Mouse (Mus musculus) ES-E14 (cell line): Measurements from ENCODE around the gene Car11. TPM values are rescaled to one million over a fixed set of nuclear protein-coding genes. Genes with fewer than 3 reads are reported as not detected.

Source experiments
- DNase-seq: peaks from one replicate; pipeline ENCODE4 v3.0.0-alpha.2; 2013; ENCODE audit warnings: low read depth, low spot score
- H3K27ac ChIP-seq: 2 replicates; pipeline ENCODE4 v1.5.1; 2012; ENCODE audit warnings: low read depth, mild to moderate bottlenecking, low read length, moderate library complexity, mixed read lengths; ENCODE audit not compliant: poor library complexity, insufficient read depth, severe bottlenecking
- H3K36me3 ChIP-seq: 2 replicates; pipeline ENCODE4 v1.6.1; 2012; ENCODE audit warnings: mild to moderate bottlenecking, low read length, moderate library complexity, mixed read lengths; ENCODE audit not compliant: control insufficient read depth, poor library complexity, insufficient read depth, severe bottlenecking
- H3K4me1 ChIP-seq, 2 experiments: fragments of 150-350 bp in 1 of 2; sonication (generic) in 1 of 2; 2 replicates each; pipeline ENCODE4 v1.6.1; 2012; ENCODE audit warnings: low read length in 2 of 2, mild to moderate bottlenecking in 1 of 2, mixed read lengths in 1 of 2; ENCODE audit not compliant: control insufficient read depth in 2 of 2, insufficient read depth in 2 of 2, poor library complexity in 1 of 2
- H3K4me3 ChIP-seq, 2 experiments: fragments of 150-350 bp in 1 of 2; sonication (generic) in 1 of 2; 2 replicates each; pipeline ENCODE4 v1.5.1; 2012; ENCODE audit warnings: low read length in 2 of 2, low read depth in 1 of 2, mild to moderate bottlenecking in 1 of 2, mixed read lengths in 1 of 2; ENCODE audit not compliant: insufficient read depth in 1 of 2, poor library complexity in 1 of 2, severe bottlenecking in 1 of 2
- H3K9ac ChIP-seq: 2 replicates; pipeline ENCODE4 v1.6.1; 2012; ENCODE audit warnings: low read depth, mild to moderate bottlenecking, low read length, mixed read lengths; ENCODE audit not compliant: poor library complexity, insufficient read depth, severe bottlenecking
- H3K9me3 ChIP-seq: fragments of 150-350 bp; sonication (generic); 2 replicates; pipeline ENCODE4 v1.6.1; 2012; ENCODE audit warnings: low read depth, mild to moderate bottlenecking, low read length; ENCODE audit not compliant: control insufficient read depth, insufficient read depth
- CHD2 ChIP-seq: IDR thresholded peaks from 2 replicates; pipeline ENCODE4 v1.6.1; 2014; ENCODE audit warnings: mild to moderate bottlenecking, low read depth, low read length, inconsistent platforms
- HCFC1 ChIP-seq: IDR thresholded peaks from 2 replicates; pipeline ENCODE4 v1.6.1; 2012; ENCODE audit warnings: low read length, inconsistent platforms, borderline replicate concordance; ENCODE audit not compliant: insufficient read depth
- MAFK ChIP-seq: IDR thresholded peaks from 2 replicates; pipeline ENCODE4 v1.6.1; 2014; ENCODE audit warnings: mild to moderate bottlenecking, low read depth, low read length, inconsistent platforms; ENCODE audit not compliant: insufficient read depth
- ZC3H11A ChIP-seq: IDR thresholded peaks from 2 replicates; pipeline ENCODE4 v1.6.1; 2012; ENCODE audit warnings: low read depth, mild to moderate bottlenecking, inconsistent platforms, low read length, borderline replicate concordance
- ZNF384 ChIP-seq: IDR thresholded peaks from 2 replicates; pipeline ENCODE4 v1.6.1; 2012; ENCODE audit warnings: low read depth, low read length, inconsistent platforms
- in situ Hi-C, 2 experiments: fragments of 600-800 bp; cut with MboI; formaldehyde crosslinking; loops; one replicate each; pipeline ENCODE4 v1.15.1; 2025; ENCODE audit warnings: low sequenced_read_pairs in 2 of 2, inconsistent platforms in 1 of 2; ENCODE audit not compliant: unreplicated experiment in 2 of 2
- total RNA-seq: library from RNA; depleted of rRNA; stranded (reverse); fragments of 300-350 nt; gene quantifications from 2 replicates; pipeline ENCODE4 v1.2.3, GENCODE M21; 2012

Gene Car11
- total RNA-seq, 1 experiment: 4.4 TPM

GRCm38 (mm10) chr7:45708221-45708761 is 8.6 kb downstream of the Car11 start:
- Histone ChIP-seq H3K9ac (peak overlapping the region; percentile 72; the same call in 1 of the 2 replicates), H3K4me1 (peaks cover 5 to 34% of the 10 kb centered on the region in 2 experiments; a peak in 3 of 4 replicates), H3K36me3 (peaks cover 26% of the 10 kb centered on the region), H3K9me3 (no peaks in the 10 kb centered on the region), H3K27ac (peak overlapping the region; percentile 15; the same call in 1 of the 2 replicates), H3K4me3 (peak overlapping the region; percentile 56 to 70; a peak in 3 of 4 replicates)
- in situ Hi-C loops: no loop called here
- no peak for TF ChIP-seq ZC3H11A
- TF ChIP-seq ZNF384: no peak
- no peak for TF ChIP-seq MAFK
- no peak for TF ChIP-seq HCFC1
- TF ChIP-seq CHD2: no peak
- no peak for DNase-seq

GRCm38 (mm10) chr7:45709036-45709435 is 9.4 kb downstream of the Car11 start:
- H3K36me3 ChIP-seq: peaks cover 29% of the 10 kb centered on the region
- H3K27ac ChIP-seq: no peak overlapping the region
- in situ Hi-C loops: no loop called here
- H3K9me3 ChIP-seq: no peaks in the 10 kb centered on the region
- H3K4me3 ChIP-seq: no peak overlapping the region
- no peak overlapping the region for H3K9ac ChIP-seq
- H3K4me1 ChIP-seq: peaks cover 5 to 32% of the 10 kb centered on the region in 2 experiments; a peak in 3 of 4 replicates
- DNase-seq: no peak
- no peak for TF ChIP-seq ZNF384
- no peak for TF ChIP-seq HCFC1

GRCm38 (mm10) chr7:45709677-45710355 is 10.2 kb downstream of the Car11 start:
- in situ Hi-C loops: no loop called here
- H3K27ac ChIP-seq: no peak overlapping the region
- DNase-seq: no peak
- peaks cover 5 to 36% of the 10 kb centered on the region in 2 experiments; a peak in 3 of 4 replicates for H3K4me1 ChIP-seq
- H3K9me3 ChIP-seq: no peaks in the 10 kb centered on the region
- no peak overlapping the region for H3K9ac ChIP-seq
- no peak overlapping the region for H3K4me3 ChIP-seq
- H3K36me3 ChIP-seq: peaks cover 29% of the 10 kb centered on the region
- TF ChIP-seq ZNF384 (no peak), MAFK (no peak), HCFC1 (no peak), ZC3H11A (no peak), CHD2 (no peak)

GRCm38 (mm10) chr7:45710477-45711191 is 11.0 kb downstream of the Car11 start:
- H3K36me3 ChIP-seq: peaks cover 29% of the 10 kb centered on the region
- peaks cover 5 to 35% of the 10 kb centered on the region in 2 experiments; a peak in 3 of 4 replicates for H3K4me1 ChIP-seq
- in situ Hi-C loops: no loop called here
- H3K4me3 ChIP-seq: peak overlapping the region in 1 of 2 experiments; percentile 5; a peak in 1 of 4 replicates
- no peaks in the 10 kb centered on the region for H3K9me3 ChIP-seq
- TF ChIP-seq MAFK: no peak
- no peak for TF ChIP-seq ZC3H11A
- TF ChIP-seq CHD2: no peak
- no peak for TF ChIP-seq HCFC1
- TF ChIP-seq ZNF384: no peak
- 0 out of 2 replicates have a peak overlapping the region, but pooled peaks have one; percentile 8 for H3K9ac ChIP-seq
- no peak for DNase-seq
- H3K27ac ChIP-seq: no peak overlapping the region
